Mouse (Mus musculus) midbrain, embryonic 16.5 days (tissue): Measurements from ENCODE around the gene Mtfmt. TPM values are rescaled to one million over a fixed set of nuclear protein-coding genes. Genes with fewer than 3 reads are reported as not detected.

ENCODE experiments used
- ATAC-seq: fragments of 200-750 bp; cut with Nextera tagmentation; 2 replicates; pipeline ENCODE4 v1.8.0; 2017; ENCODE audit warnings: moderate TSS enrichment
- H3K27ac ChIP-seq: fragments of 300-500 bp; sonication (generic); 2 replicates; pipeline ENCODE4 v1.5.1; 2014; ENCODE audit warnings: mild to moderate bottlenecking, low read length, mixed read lengths
- H3K27me3 ChIP-seq: fragments of 300-500 bp; sonication (generic); 2 replicates; pipeline ENCODE4 v1.6.1; 2014; ENCODE audit warnings: low read depth, low read length, mixed read lengths; ENCODE audit not compliant: control insufficient read depth, insufficient read depth
- H3K36me3 ChIP-seq: fragments of 300-500 bp; sonication (generic); 2 replicates; pipeline ENCODE4 v1.6.1; 2014; ENCODE audit warnings: mild to moderate bottlenecking, low read length, moderate library complexity, mixed read lengths; ENCODE audit not compliant: control insufficient read depth, insufficient read depth
- H3K4me1 ChIP-seq: fragments of 300-500 bp; sonication (generic); 2 replicates; pipeline ENCODE4 v1.6.1; 2014; ENCODE audit warnings: mild to moderate bottlenecking, low read length, mixed read lengths; ENCODE audit not compliant: control insufficient read depth, insufficient read depth
- H3K4me2 ChIP-seq: fragments of 300-500 bp; sonication (generic); 2 replicates; pipeline ENCODE4 v1.6.1; 2014; ENCODE audit warnings: mild to moderate bottlenecking, low read length, mixed read lengths
- H3K4me3 ChIP-seq: fragments of 300-500 bp; sonication (generic); 2 replicates; pipeline ENCODE4 v1.5.1; 2014; ENCODE audit warnings: low read depth, mild to moderate bottlenecking, low read length, moderate library complexity, mixed read lengths
- H3K9ac ChIP-seq: fragments of 300-500 bp; sonication (generic); 2 replicates; pipeline ENCODE4 v1.6.1; 2014; ENCODE audit warnings: low read depth, low read length, mixed read lengths
- H3K9me3 ChIP-seq: fragments of 300-500 bp; sonication (generic); replicated peaks from 2 replicates; pipeline ENCODE4 v1.6.1; 2014; ENCODE audit warnings: mild to moderate bottlenecking, low read length, mixed read lengths; ENCODE audit not compliant: control insufficient read depth, poor library complexity, severe bottlenecking
- WGBS: fragments of 180-500 bp; shearing (Covaris S2); extraction: QIAGEN DNeasy Blood & Tissue Kit; methylation state at CpG from one replicate; pipeline ENCODE4 v1.1.7; 2014; 5-methylcytosine and 5-hydroxymethylcytosine counted together
- polyA plus RNA-seq: library from polyadenylated mRNA; unstranded; fragments of >200 nt; fragmentation: Nextera tagmentation; extraction: Ambion mirVana; gene quantifications from 2 replicates; pipeline ENCODE4 v1.2.1, GENCODE M21; 2015

Mtfmt gene
- polyA plus RNA-seq, 1 experiment from 2014 or later: 23.2 TPM

DNA sequence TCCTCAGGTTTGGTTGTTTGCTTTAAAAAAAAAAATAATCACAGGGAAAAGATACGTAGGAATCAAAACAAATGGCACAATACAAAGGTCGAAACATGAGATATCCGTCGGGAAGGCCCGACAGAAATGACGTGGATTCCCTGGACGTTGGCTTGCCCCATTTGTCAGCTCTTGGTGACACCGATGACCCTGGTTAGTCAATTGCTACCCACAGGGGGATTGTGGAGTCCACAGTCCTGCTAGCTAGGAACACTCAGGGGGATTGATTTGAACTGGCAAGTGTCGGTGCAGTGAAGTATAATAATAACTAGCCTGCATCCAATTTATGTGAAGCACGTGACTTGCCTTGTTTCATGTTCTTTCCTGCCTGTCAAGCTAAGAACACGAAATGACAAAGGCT lies 32.1 kb downstream of the Mtfmt start:
- 72% methylated on average over 11 of the region's 11 CpGs for whole genome bisulfite sequencing
- Histone ChIP-seq H3K4me1 (peaks cover 4% of the 10 kb centered on the region), H3K27ac (no peak overlapping the region), H3K4me3 (no peak overlapping the region), H3K36me3 (peaks cover 11% of the 10 kb centered on the region; the same call in 1 of the 2 replicates), H3K27me3 (no peaks in the 10 kb centered on the region), H3K9ac (no peak overlapping the region), H3K4me2 (no peak overlapping the region), H3K9me3 (no peaks in the 10 kb centered on the region)
- no peak for ATAC-seq

DNA sequence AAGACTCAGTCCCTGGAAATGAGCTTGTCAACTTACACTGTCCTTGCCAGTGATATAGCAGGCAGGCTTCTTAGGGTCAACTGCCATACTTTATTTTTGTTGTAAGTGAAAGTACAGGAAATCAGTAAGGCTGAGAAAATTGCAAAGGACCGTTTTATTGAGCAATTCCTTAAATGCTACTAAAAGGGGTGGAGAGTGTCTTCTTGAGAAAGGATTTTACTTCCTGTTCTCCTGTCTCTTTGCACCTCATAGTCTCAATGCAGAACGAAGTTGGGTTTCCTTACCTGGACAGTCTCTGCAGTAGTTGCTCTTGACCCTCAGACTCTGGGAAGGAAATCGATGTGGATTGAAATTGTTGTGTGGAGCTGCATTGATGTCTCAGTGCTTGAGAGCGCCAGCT lies 37.2 kb downstream of the Mtfmt start:
- Histone ChIP-seq H3K4me3 (no peak overlapping the region), H3K4me1 (no peaks in the 10 kb centered on the region), H3K4me2 (no peak overlapping the region), H3K9ac (no peak overlapping the region), H3K27ac (no peak overlapping the region), H3K27me3 (no peaks in the 10 kb centered on the region), H3K36me3 (peaks cover 23% of the 10 kb centered on the region), H3K9me3 (no peaks in the 10 kb centered on the region)
- 97% methylated on average over 4 of the region's 4 CpGs for WGBS
- ATAC-seq: no peak

DNA sequence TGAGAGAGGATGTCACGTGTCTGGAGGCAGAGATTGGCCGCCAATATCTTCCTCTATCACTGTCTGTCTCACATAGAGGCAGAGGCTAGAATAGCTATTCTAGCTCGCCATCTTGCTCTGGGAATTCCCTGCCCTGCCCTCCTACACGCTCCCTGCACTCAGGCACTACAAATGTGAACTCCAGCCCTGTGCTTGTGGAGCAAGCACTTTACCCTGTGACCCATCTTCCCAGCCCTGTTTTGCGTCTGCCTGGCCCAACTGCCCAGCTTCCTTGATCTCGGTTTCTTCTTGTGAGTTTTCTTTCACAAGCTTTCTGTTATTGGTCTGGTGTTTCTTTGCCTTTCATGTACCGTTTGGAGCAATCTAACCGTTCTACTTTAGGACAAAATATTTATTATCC lies 43.6 kb downstream of the Mtfmt start:
- Histone ChIP-seq H3K36me3 (peaks cover 56% of the 10 kb centered on the region), H3K9ac (no peak overlapping the region), H3K4me3 (no peak overlapping the region), H3K4me2 (no peak overlapping the region), H3K4me1 (no peaks in the 10 kb centered on the region), H3K27ac (no peak overlapping the region), H3K27me3 (no peaks in the 10 kb centered on the region), H3K9me3 (no peaks in the 10 kb centered on the region)
- 84% methylated on average over 8 of the region's 8 CpGs for WGBS
- no peak for ATAC-seq

DNA sequence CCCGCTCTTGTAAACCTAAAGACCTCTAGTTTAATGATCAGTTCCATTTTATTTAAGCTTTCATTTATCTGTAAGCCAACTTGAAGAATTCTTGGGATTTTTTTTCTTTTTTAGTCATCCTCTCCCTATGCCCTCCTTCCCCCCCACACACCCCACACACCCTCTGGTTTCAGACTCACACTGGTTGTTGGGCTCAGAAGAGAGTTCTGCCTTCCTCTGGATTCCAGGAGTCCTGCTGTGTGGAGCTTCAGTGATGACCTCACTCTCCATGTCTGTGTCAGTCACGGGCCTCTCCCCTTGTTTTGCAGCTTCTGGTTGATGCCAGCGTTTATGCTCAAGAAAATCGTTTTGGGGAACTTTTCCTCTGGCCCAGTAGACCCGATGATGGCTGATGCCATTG lies 44.5 kb downstream of the Mtfmt start:
- ATAC-seq: no peak
- Histone ChIP-seq H3K4me1 (no peaks in the 10 kb centered on the region), H3K27me3 (no peaks in the 10 kb centered on the region), H3K4me3 (no peak overlapping the region), H3K9me3 (no peaks in the 10 kb centered on the region), H3K27ac (no peak overlapping the region), H3K9ac (no peak overlapping the region), H3K36me3 (peaks cover 59% of the 10 kb centered on the region), H3K4me2 (no peak overlapping the region)
- 94% methylated on average over 5 of the region's 5 CpGs for WGBS

DNA sequence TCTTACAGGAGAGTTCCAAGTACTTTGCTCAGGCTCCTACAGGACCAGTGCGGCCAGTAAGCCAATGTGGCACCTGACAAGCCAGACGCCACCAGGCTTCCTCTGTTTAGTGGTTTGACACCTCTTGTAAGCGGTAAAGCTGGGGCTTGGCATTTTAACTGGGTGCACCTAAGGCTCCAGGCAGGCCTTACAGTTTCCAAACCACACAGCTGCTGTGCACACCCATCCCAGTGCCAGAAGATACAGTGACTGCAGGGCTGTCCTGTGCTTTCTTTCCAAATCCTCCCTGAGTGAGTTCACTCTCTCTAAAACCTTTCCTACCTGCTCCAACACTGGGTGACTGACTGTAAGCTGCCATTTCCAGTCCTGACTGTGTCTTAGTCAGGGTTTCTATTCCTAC lies 55.9 kb downstream of the Mtfmt start:
- Histone ChIP-seq H3K27ac (no peak overlapping the region), H3K9me3 (no peaks in the 10 kb centered on the region), H3K4me2 (no peak overlapping the region), H3K36me3 (peaks cover 9% of the 10 kb centered on the region), H3K9ac (no peak overlapping the region), H3K4me1 (no peaks in the 10 kb centered on the region), H3K27me3 (no peaks in the 10 kb centered on the region), H3K4me3 (no peak overlapping the region)
- 95% methylated on average over 3 of the region's 3 CpGs for WGBS
- ATAC-seq: no peak

DNA sequence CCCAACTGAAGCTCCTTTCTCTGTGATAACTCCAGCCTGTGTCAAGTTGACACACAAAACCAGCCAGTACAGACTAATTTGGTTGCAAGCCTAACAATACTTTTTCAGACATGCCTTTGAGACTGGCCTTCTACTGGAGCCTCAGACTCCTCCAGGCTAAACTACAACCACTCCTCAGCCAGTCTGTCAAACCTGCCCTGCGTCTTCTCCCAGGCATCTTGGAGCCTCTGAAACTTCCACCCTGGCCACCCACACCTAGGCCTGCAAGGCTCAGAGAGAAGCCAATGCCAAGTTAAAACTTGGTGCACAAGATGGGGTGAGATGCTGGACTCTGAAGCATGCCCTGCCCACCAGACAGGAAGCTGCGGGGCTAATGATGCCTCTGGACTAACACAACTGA lies 56.8 kb downstream of the Mtfmt start:
- Histone ChIP-seq H3K9me3 (no peaks in the 10 kb centered on the region), H3K4me3 (no peak overlapping the region), H3K27me3 (no peaks in the 10 kb centered on the region), H3K27ac (no peak overlapping the region), H3K4me1 (no peaks in the 10 kb centered on the region), H3K9ac (no peak overlapping the region), H3K4me2 (no peak overlapping the region), H3K36me3 (peaks cover 3% of the 10 kb centered on the region; the same call in 1 of the 2 replicates)
- no peak for ATAC-seq
- WGBS: 89% methylated on average over 2 of the region's 2 CpGs

DNA sequence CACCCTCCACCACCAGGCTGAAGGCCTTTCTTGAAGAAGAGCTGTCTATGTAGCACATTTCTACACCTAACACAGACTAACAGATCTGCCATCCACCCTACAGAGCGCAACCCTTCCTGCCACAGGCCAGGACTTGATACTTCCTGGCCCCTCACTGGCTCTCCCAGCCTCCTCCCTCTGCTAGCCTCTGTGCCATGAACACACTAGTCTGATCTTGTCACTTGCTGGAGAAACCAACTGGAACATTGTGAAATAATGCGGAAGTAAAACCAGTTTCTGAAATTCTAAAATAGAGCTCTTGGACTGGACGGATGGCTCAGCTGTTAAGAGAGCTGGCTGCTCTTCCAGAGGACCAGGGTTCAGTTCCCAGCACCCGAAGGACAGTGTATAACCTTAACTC lies 57.3 kb downstream of the Mtfmt start:
- H3K4me3 ChIP-seq: no peak overlapping the region
- no peak overlapping the region for H3K9ac ChIP-seq
- H3K4me2 ChIP-seq: no peak overlapping the region
- WGBS: 94% methylated on average over 4 of the region's 4 CpGs
- H3K27me3 ChIP-seq: no peaks in the 10 kb centered on the region
- H3K27ac ChIP-seq: no peak overlapping the region
- ATAC-seq: no peak
- peaks cover 3% of the 10 kb centered on the region; the same call in 1 of the 2 replicates for H3K36me3 ChIP-seq
- no peaks in the 10 kb centered on the region for H3K9me3 ChIP-seq
- H3K4me1 ChIP-seq: no peaks in the 10 kb centered on the region

DNA sequence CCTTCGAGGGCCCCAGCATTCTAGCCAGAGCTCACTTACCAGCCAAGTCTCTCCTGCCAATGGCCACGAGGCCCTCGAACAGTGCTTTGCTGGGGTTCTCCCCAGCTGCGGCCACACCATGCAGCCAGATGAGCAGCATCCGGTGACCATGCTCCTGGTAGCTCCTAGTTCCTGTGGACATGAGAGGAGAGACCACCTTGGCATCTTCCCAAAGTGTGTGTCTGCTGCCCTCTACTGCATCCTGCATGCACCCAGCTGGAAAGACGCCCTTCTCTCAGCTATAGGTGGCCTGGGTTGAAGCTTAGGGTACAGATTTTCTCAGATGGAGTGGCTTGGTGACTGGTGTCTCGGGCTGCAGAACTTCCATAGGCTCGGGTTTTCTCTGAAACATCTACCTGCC lies 66.6 kb downstream of the Mtfmt start:
- Histone ChIP-seq H3K9ac (no peak overlapping the region), H3K27me3 (no peaks in the 10 kb centered on the region), H3K36me3 (no peaks in the 10 kb centered on the region), H3K9me3 (no peaks in the 10 kb centered on the region), H3K4me3 (no peak overlapping the region), H3K27ac (no peak overlapping the region), H3K4me2 (no peak overlapping the region), H3K4me1 (no peaks in the 10 kb centered on the region)
- no peak for ATAC-seq
- 56% methylated on average over 8 of the region's 8 CpGs for WGBS
